Mouse (Mus musculus) CH12.LX (cell line): ENCODE measurements around the gene Arl15.

Experiments
- KAT2A ChIP-seq: IDR thresholded peaks from 2 replicates; pipeline ENCODE4 v1.6.1; 2012; ENCODE audit warnings: low read length, improper control_type of control experiment, inconsistent platforms; ENCODE audit not compliant: insufficient replicate concordance
- SIN3A ChIP-seq: IDR thresholded peaks from 2 replicates; pipeline ENCODE4 v1.6.1; 2012; ENCODE audit warnings: low read length, improper control_type of control experiment, inconsistent platforms
- UBTF ChIP-seq: IDR thresholded peaks from 2 replicates; pipeline ENCODE4 v1.6.1; 2012; ENCODE audit warnings: low read depth, mild to moderate bottlenecking, inconsistent platforms, low read length, improper control_type of control experiment, moderate library complexity

GRCm38 (mm10) chr13:113850431-113851034, 56.2 kb downstream of the Arl15 start:
- TF ChIP-seq KAT2A (no peak), SIN3A (no peak), UBTF (no peak)
